Mouse (Mus musculus) limb, embryonic 10.5 days (tissue): ENCODE data around the gene Entpd7. TPM values are rescaled to one million over a fixed set of nuclear protein-coding genes. Genes with fewer than 3 reads are reported as not detected.
A peak's percentile ranks its signal among the peaks of the same experiment; 100 is the strongest.

ENCODE experiments used
- DNase-seq: peaks from one replicate; pipeline ENCODE4 v3.0.0-alpha.2; 2017; ENCODE audit warnings: low spot score
- H3K27ac ChIP-seq: fragments of 300-500 bp; sonication (generic); 2 replicates; pipeline ENCODE4 v1.5.1; 2016; ENCODE audit warnings: mild to moderate bottlenecking
- H3K27me3 ChIP-seq: fragments of 300-500 bp; sonication (generic); 2 replicates; pipeline ENCODE4 v1.6.1; 2016; ENCODE audit warnings: low read depth, mild to moderate bottlenecking; ENCODE audit not compliant: poor library complexity, severe bottlenecking
- H3K36me3 ChIP-seq: fragments of 300-500 bp; sonication (generic); 2 replicates; pipeline ENCODE4 v1.6.1; 2016; ENCODE audit warnings: mild to moderate bottlenecking, moderate library complexity
- H3K4me1 ChIP-seq: fragments of 300-500 bp; sonication (generic); 2 replicates; pipeline ENCODE4 v1.6.1; 2016
- H3K4me3 ChIP-seq: fragments of 300-500 bp; sonication (generic); 2 replicates; pipeline ENCODE4 v1.5.1; 2016; ENCODE audit warnings: mild to moderate bottlenecking, moderate library complexity
- H3K9me3 ChIP-seq: fragments of 300-500 bp; sonication (generic); replicated peaks from 2 replicates; pipeline ENCODE4 v1.6.1; 2016; ENCODE audit warnings: mild to moderate bottlenecking
- WGBS: fragments of 180-500 bp; shearing (Covaris S2); methylation state at CpG from one replicate; pipeline ENCODE4 v1.1.7; 2016; 5-methylcytosine and 5-hydroxymethylcytosine counted together
- polyA plus RNA-seq: library from polyadenylated mRNA; unstranded; fragments of >200 nt; fragmentation: Nextera tagmentation; extraction: Ambion mirVana; gene quantifications from 2 replicates; pipeline ENCODE4 v1.2.1, GENCODE M21; 2016

Entpd7 gene
- polyA plus RNA-seq, 1 experiment from 2014 or later, result 12.7 TPM

DNA sequence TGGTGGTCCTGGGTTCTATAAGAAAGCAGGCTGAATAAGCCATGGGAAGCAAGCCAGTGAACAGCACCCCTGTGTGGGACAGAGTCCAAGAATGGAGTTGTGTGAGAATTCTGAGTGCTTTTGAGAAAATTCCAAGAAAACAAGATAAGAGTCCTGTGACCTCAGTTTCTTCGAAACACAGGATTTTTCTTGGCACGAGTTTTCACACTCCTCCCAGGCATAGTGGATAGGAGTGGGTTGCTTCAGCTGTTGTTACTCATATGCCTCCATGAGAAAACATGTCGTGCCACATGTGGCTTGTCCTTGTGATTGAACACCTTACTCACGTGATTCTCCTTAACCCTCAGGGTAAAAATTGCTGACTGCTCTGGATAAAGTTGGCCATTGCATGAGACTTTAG, 58.4 kb downstream of the Entpd7 start:
- Histone ChIP-seq H3K4me1 (peaks cover 7% of the 10 kb centered on the region; the same call in 1 of the 2 replicates), H3K9me3 (no peaks in the 10 kb centered on the region), H3K4me3 (no peak overlapping the region), H3K36me3 (peaks cover 82% of the 10 kb centered on the region), H3K27me3 (no peaks in the 10 kb centered on the region), H3K27ac (no peak overlapping the region)
- 92% methylated on average over 4 of the region's 4 CpGs for WGBS
- no peak for DNase-seq

DNA sequence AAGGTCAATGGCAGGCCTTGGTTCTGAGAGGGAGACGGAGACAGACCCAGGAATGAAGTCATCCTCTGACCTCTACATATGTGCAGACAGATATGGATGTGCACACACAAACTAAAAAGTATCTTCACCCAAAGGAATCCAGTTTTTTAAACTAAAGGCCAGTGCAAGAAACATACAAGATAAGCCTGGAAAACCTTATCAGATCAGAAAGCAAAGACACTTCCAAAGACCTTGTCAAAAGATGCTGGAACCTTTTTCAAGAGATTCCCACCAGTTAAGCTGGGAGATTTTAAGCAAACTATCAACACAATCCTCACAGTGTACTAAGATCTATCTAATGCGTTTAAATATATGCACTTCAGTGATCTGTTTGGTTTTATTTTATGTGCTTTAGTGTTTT, 60.5 kb downstream of the Entpd7 start:
- peaks cover 61% of the 10 kb centered on the region for H3K36me3 ChIP-seq
- peaks cover 15% of the 10 kb centered on the region for H3K4me1 ChIP-seq
- H3K27me3 ChIP-seq, result no peaks in the 10 kb centered on the region
- DNase-seq, result no peak
- WGBS, result 96% methylated on average over 2 of the region's 2 CpGs
- H3K4me3 ChIP-seq, result no peak overlapping the region
- H3K27ac ChIP-seq, result no peak overlapping the region
- no peaks in the 10 kb centered on the region for H3K9me3 ChIP-seq

DNA sequence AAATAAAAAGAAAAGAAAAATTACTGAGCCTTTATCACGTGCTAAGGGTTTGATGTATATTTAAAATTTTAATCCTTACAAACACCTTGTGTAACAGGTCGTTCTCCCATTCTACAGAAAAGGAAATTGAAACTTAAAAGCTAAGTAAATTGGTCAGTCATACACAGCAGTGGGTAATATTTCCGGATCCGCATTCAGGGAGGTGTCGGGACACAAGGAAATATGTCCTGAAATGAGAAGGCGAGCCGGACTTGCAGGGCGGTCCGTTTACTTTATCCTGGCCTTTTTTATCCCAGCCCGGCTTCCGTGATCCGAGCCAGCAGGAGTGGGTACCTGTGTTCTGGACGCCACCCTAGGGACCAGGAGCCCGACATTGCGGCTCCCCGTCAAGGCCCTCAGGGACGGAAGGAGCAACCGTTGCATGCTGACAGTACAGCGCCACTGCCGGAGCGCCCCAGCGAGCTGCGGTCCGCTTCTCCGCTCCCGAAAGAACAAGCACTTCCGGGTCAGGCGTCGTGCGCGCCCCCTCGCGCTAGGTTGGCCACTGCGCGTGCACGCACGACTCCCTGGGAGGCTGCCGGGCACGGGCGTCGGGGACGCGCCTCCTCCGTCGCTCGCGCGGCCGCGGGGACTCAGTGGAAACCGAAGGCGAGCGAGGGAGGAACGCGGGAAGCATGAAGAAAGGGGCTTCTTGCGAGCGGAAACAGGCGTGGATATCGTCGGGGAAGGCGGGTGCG, 63.2 kb downstream of the Entpd7 start, which contains the start of the genes Cutc and Cox15:
Gene Cutc, plus strand, starts transcription at position 508 of the 737 bp plus-strand sequence.
Gene Cox15, minus strand, starts transcription at position 512 of the 737 bp plus-strand sequence.
- H3K27ac ChIP-seq, result peak within 1 kb of the TSS; percentile 96
- under 1% methylated on average over 62 of the region's 62 CpGs for WGBS
- DNase-seq, result peak; percentile 99

DNA sequence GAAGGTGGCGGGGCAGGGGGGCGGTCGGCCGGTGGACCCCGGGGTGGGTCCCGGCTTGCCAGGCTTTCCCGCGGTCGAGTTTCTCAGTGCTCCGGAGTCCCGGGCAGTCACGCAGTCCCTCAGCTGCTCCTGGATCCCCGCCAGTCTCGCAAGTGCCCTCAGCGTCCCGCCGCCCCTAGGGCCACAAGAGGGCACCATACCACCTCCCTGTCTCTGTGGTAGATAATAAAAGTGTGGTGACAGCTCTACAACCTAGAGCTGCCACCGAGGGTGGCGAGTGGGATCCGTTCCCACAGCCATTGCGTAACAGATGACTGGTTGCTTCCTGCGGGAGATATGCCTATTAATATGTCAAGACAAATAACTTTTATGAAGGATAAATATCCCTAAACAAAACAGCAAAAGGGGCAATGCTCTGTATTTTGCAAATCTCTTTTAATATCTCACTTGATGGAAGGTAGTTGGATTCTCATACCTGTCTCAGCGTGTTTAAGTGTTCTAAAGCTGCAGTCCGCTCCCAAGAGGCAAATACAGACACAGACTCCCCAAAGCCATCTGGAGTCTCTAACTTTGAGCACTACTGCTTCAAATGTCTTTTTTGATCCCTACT, 63.9 kb downstream of the Entpd7 start:
- DNase-seq, result no peak
- no peaks in the 10 kb centered on the region for H3K9me3 ChIP-seq
- peaks cover 28% of the 10 kb centered on the region for H3K36me3 ChIP-seq
- H3K4me3 ChIP-seq, result peak overlapping the region; percentile 75
- peaks cover 15% of the 10 kb centered on the region for H3K4me1 ChIP-seq
- 1% methylated on average over 24 of the region's 24 CpGs for WGBS
- H3K27me3 ChIP-seq, result no peaks in the 10 kb centered on the region
- peak overlapping the region; percentile 96 for H3K27ac ChIP-seq

More for the DNA sequence above, 63.2 kb downstream of the Entpd7 start, which contains the start of the genes Cutc and Cox15:
- peaks cover 34% of the 10 kb centered on the region for H3K36me3 ChIP-seq
- H3K27me3 ChIP-seq, result no peaks in the 10 kb centered on the region
- peak within 1 kb of the TSS; percentile 75 for H3K4me3 ChIP-seq
- H3K9me3 ChIP-seq, result no peaks in the 10 kb centered on the region
- H3K4me1 ChIP-seq, result peaks cover 15% of the 10 kb centered on the region

DNA sequence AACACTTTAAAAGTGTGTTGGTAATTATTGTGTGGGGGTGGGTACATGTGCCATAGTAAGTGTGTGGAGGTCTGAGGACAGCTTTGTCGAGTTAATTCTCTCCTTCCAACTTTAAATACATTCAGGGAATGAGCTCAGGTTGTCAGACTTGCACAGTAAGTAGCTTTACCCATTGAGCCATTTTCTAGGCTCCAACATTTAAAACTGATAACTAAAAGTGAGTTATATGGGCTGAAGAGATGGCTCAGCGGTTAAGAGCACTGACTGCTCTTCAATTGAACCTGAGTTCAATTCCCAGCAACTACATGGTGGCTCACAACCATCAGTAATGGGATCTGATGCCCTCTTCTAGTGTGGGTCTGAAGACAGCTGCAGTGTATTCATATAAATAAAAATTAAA, 64.8 kb downstream of the Entpd7 start:
- Histone ChIP-seq H3K36me3 (peaks cover 19% of the 10 kb centered on the region), H3K27me3 (no peaks in the 10 kb centered on the region), H3K4me3 (no peak overlapping the region), H3K27ac (no peak overlapping the region), H3K4me1 (peaks cover 15% of the 10 kb centered on the region), H3K9me3 (no peaks in the 10 kb centered on the region)
- no peak for DNase-seq
- 75% methylated on average over 2 of the region's 2 CpGs for WGBS

DNA sequence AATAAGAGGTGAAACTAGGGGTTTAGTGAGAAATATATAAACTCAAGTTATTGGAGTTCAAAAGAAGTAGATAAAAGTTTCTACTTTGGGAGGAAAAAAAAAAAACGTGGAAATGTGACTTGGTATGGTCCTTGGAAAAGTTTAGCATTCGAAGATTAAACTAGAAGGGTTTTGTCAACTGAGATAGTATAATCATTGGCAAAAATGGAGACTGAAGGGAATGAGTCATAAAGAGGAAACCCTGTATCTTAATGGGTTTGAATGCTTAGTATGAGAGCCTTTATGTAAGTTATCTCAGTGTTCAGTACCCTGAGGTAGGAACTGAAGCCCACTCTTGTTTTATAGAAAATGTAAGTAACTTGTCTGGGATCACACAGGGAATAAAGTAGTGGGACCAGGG, 65.4 kb downstream of the Entpd7 start:
- peaks cover 15% of the 10 kb centered on the region for H3K4me1 ChIP-seq
- H3K27ac ChIP-seq, result no peak overlapping the region
- H3K4me3 ChIP-seq, result no peak overlapping the region
- DNase-seq, result no peak
- peaks cover 14% of the 10 kb centered on the region for H3K36me3 ChIP-seq
- no peaks in the 10 kb centered on the region for H3K27me3 ChIP-seq
- 65% methylated on average over 2 of the region's 2 CpGs for WGBS
- no peaks in the 10 kb centered on the region for H3K9me3 ChIP-seq

DNA sequence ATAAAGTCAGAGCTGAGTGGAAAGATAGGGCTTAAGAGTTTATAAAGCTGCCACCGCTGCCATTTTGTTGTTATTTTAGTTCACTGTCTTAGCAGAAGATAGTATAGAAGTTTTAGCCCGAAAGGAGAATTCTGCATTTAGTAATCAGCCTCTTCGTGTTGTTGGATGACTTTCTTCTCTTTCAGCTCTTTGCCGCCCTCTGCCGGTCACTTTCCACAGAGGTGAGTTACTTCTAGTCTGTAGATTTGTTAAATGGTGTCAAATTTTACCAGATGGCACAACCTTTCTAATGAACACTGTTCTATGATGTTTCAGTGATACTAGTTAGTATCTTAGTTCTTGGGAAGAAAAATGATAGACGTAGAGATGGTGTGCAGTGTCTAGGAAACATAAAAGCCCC, 71.0 kb downstream of the Entpd7 start:
- Histone ChIP-seq H3K27me3 (no peaks in the 10 kb centered on the region), H3K4me3 (no peak overlapping the region), H3K4me1 (no peaks in the 10 kb centered on the region), H3K36me3 (no peaks in the 10 kb centered on the region), H3K9me3 (no peaks in the 10 kb centered on the region), H3K27ac (no peak overlapping the region)
- peak; percentile 85 for DNase-seq
- 26% methylated on average over 6 of the region's 6 CpGs for WGBS

DNA sequence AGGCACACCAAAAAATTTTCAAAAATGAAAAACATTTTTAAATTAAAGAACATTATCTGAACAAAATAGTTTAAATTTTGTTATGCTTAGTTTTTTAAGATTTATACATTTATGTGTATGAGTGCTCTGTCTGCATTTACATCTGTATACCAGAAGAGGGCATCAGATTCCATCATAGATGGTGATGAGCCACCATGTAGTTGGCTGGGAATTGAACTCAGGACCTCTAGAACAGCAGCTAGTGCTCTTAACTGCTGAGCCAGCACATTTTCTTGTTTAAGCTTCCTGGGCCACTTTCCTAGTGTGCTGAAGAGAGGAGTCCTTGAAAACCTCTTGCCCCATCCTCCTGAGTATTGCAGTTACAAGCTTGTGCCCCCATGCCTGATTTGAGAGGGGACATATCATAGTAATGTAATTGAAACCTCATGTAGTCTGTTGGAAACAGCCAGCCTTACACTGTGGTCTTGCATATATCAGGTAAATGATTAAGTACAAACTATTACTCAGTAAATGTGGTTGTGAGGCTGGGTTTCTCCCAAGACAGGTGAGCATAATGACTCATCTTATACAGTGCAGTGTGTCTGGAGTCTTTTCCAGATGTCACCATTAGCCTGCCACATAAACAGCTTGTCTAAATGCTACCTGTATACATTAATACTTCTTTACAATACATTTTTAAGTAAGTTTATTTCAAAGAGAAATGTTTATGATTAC, 72.2 kb downstream of the Entpd7 start:
- H3K9me3 ChIP-seq, result no peaks in the 10 kb centered on the region
- no peak overlapping the region for H3K4me3 ChIP-seq
- no peak overlapping the region for H3K27ac ChIP-seq
- no peaks in the 10 kb centered on the region for H3K36me3 ChIP-seq
- no peaks in the 10 kb centered on the region for H3K4me1 ChIP-seq
- DNase-seq, result no peak
- no peaks in the 10 kb centered on the region for H3K27me3 ChIP-seq

DNA sequence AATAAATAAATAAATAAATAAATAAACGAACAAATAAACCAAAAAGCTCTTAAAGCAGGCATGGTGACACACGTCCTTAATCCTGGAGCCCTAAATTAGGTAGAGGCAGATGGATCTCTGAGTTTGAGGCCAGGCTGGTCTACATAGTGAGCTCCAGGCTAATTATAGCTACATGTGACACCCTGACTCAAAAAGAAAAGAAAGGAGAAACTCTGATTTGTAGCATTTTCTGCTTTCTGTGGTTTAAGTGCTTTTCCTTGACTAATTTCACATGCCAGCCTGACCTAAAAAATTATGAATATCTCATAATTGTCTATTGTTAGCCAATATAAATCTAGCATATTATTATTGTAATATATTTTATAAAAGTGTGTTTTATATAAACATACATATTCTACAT, 72.9 kb downstream of the Entpd7 start:
- no peaks in the 10 kb centered on the region for H3K9me3 ChIP-seq
- no peak overlapping the region for H3K27ac ChIP-seq
- no peaks in the 10 kb centered on the region for H3K4me1 ChIP-seq
- H3K27me3 ChIP-seq, result no peaks in the 10 kb centered on the region
- no peak overlapping the region for H3K4me3 ChIP-seq
- no peak for DNase-seq
- H3K36me3 ChIP-seq, result no peaks in the 10 kb centered on the region
- 76% methylated on average over 2 of the region's 2 CpGs for WGBS

DNA sequence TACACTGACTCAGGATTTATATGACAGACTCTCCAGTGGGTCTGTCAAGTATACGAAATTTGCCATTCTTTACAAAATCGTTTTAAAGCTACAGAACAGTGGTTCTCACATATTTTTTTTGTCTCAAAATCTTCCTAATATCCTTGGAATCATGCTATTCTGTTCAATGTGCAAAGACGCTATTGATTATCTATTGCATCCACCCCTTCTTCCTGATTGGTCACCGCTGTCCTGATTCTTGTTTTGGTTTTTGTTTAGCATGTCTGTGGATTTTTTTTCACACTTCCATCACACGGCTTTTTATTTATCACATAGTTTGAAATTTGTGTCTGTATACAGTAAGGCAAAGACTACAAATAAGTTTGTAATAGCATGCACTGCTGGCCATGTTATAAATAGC, 77.0 kb downstream of the Entpd7 start:
- Histone ChIP-seq H3K27ac (no peak overlapping the region), H3K9me3 (no peaks in the 10 kb centered on the region), H3K4me3 (no peak overlapping the region), H3K36me3 (no peaks in the 10 kb centered on the region), H3K4me1 (no peaks in the 10 kb centered on the region), H3K27me3 (no peaks in the 10 kb centered on the region)
- no peak for DNase-seq
- 91% methylated on average over 5 of the region's 5 CpGs for WGBS

DNA sequence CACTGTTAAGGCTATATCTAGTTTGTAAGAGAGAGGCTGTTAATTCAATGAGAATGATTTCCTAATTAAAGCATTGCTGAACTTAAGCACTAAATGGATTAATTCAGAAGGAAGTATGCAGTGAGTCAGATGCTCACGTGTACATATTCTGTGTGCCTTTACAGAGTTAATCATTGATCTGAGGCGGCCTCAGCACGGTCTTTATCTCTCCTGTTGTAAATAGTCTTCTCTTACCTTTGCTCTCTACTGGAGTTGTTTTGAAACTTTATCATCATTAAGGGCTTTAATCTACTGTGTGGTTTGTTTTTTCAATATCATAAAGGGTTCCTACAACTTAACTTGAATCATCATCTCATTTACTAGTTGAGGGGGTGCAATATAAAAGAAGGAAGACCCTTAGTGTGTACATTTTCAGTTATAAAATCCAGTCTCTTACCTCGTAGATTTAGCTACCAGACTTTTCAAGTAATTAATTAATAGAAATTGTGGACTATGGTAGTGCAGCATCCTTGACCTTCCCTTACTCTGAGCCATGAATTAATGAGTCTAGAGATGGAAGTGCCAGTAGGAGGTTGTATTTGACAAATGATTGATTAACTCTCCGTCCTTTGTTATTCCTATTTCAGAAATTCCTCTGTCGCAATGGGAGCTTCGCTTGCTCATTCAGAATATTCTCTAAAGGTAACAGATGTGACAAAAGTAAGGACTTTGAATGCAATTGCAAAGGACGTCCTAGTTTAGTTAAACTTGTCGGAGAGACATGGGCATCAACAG, 78.3 kb downstream of the Entpd7 start:
- Histone ChIP-seq H3K27me3 (no peaks in the 10 kb centered on the region), H3K4me1 (no peaks in the 10 kb centered on the region), H3K4me3 (no peak overlapping the region), H3K36me3 (no peaks in the 10 kb centered on the region), H3K9me3 (no peaks in the 10 kb centered on the region), H3K27ac (no peak overlapping the region)
- DNase-seq, result no peak
- 82% methylated on average over 9 of the region's 9 CpGs for WGBS

DNA sequence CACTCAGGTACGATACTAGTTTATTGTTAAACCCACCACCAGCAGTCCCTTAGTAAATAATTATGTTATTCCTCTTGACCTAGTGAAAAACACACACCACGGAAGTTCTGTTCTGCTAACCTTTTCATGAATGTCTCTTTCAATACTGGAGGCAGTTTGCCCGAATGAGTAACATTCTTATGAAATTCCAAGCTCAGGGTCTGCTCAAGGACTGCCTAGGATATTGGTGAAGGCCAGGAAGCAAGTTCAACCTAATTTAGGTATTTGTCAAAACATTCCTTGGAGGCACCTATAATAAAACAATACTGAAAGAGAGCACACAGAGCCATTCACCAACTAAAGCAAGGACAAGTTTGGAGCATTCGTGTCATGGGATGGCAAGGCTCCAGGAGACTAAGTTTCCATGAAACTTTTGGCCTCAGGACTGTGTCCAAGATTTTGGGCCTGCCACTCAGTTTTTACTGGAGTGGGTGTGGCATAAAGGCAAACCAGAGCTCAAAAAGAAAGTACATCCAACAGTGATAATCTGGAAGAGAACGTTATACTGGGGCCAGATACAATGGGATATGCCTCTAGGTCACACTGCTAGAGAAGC, 80.0 kb downstream of the Entpd7 start:
- DNase-seq, result no peak
- Histone ChIP-seq H3K27ac (no peak overlapping the region), H3K4me1 (no peaks in the 10 kb centered on the region), H3K4me3 (no peak overlapping the region), H3K36me3 (no peaks in the 10 kb centered on the region), H3K9me3 (no peaks in the 10 kb centered on the region), H3K27me3 (no peaks in the 10 kb centered on the region)
- WGBS, result 84% methylated on average over 5 of the region's 5 CpGs
